Mouse (Mus musculus) sigmoid colon, adult 10 weeks (tissue): ENCODE measurements around the gene Bcl6b. TPM values are rescaled to one million over a fixed set of nuclear protein-coding genes. Genes with fewer than 3 reads are reported as not detected.

Experiments
- polyA plus RNA-seq: library from polyadenylated mRNA; stranded (reverse); fragments of 350-450 nt; fragmentation: Illumina TruSeq; extraction: RNeasy Lipid Tissue Mini Kit (QIAGEN cat#74804); gene quantifications from one replicate; pipeline ENCODE4 v1.2.3, GENCODE M21; 2014; ENCODE audit warnings: low read depth, low replicate concordance

The Bcl6b gene
- polyA plus RNA-seq = 2.3 TPM

GRCm38 (mm10) chr11:70229260-70230010 is at the start of gene Bcl6b:
TSS of gene Bcl6b (minus strand) at chr11:70229798.

GRCm38 (mm10) chr11:70254931-70255531 is 25.4 kb upstream of the Bcl6b start, which contains the start of gene Alox12:
TSS of gene Alox12 (minus strand) at chr11:70255353.

GRCm38 (mm10) chr11:70239541-70240279 is 10.1 kb upstream of the Bcl6b start, which contains the start of the genes Gm21988 and Rnasek:
TSS of gene Gm21988 (minus strand) at chr11:70239830.
TSS of gene Rnasek (minus strand) at chr11:70239842.

GRCm38 (mm10) chr11:70237457-70238167 is 8.0 kb upstream of the Bcl6b start, which contains the start of gene 0610010K14Rik:
TSS of gene 0610010K14Rik (minus strand) at chr11:70237914.

GRCm38 (mm10) chr11:70220731-70221602 is 8.6 kb downstream of the Bcl6b start, which contains the start of gene Slc16a13:
TSS of gene Slc16a13 (minus strand) at chr11:70221064.

GRCm38 (mm10) chr11:70212423-70212822 is 17.2 kb downstream of the Bcl6b start, which contains the start of gene Slc16a11:
TSS of gene Slc16a11 (plus strand) at chr11:70212752.

Other genes starting within 250 kb of the Bcl6b start
- gene Ctdnep1, start 248.6 kb downstream of the Bcl6b start, polyA plus RNA-seq = 55.0 TPM
- gene Elp5, start 247.3 kb downstream of the Bcl6b start, polyA plus RNA-seq = 5.0 TPM
- 508 TPM for gene Gabarap, start 238.7 kb downstream of the Bcl6b start, polyA plus RNA-seq
- 22.4 TPM for gene Phf23, start 234.0 kb downstream of the Bcl6b start, polyA plus RNA-seq
- 0.63 TPM for gene Dvl2, start 229.2 kb downstream of the Bcl6b start, polyA plus RNA-seq
- gene Acadvl, start 214.4 kb downstream of the Bcl6b start, polyA plus RNA-seq = 9.9 TPM
- gene Dlg4, start 212.9 kb downstream of the Bcl6b start, polyA plus RNA-seq = 1.0 TPM
- gene Asgr1, start 175.7 kb downstream of the Bcl6b start, polyA plus RNA-seq = not detected
- not detected for gene Asgr2, start 137.2 kb downstream of the Bcl6b start, polyA plus RNA-seq
- gene Mgl2, start 99.5 kb downstream of the Bcl6b start, polyA plus RNA-seq = 5.0 TPM
- gene Clec10a, start 73.6 kb downstream of the Bcl6b start, polyA plus RNA-seq = 3.1 TPM
- gene Slc16a11, start 17.0 kb downstream of the Bcl6b start, polyA plus RNA-seq = 0.69 TPM
- 3.1 TPM for gene Slc16a13, start 8.7 kb downstream of the Bcl6b start, polyA plus RNA-seq
- 1.8 TPM for gene 0610010K14Rik, start 8.1 kb upstream of the Bcl6b start, polyA plus RNA-seq
- gene Gm21988, start 10.0 kb upstream of the Bcl6b start, polyA plus RNA-seq = 0.69 TPM
- 24.0 TPM for gene Rnasek, start 10.0 kb upstream of the Bcl6b start, polyA plus RNA-seq
- 1.3 TPM for gene Alox12, start 25.6 kb upstream of the Bcl6b start, polyA plus RNA-seq
- not detected for gene Alox12e, start 92.8 kb upstream of the Bcl6b start, polyA plus RNA-seq
- gene Alox15, start 122.2 kb upstream of the Bcl6b start, polyA plus RNA-seq = 5.9 TPM
- gene Pelp1, start 180.2 kb upstream of the Bcl6b start, polyA plus RNA-seq = 6.3 TPM
- 0.47 TPM for gene Arrb2, start 202.8 kb upstream of the Bcl6b start, polyA plus RNA-seq
- gene Med11, start 222.1 kb upstream of the Bcl6b start, polyA plus RNA-seq = 8.1 TPM
- 0.28 TPM for gene Zmynd15, start 229.6 kb upstream of the Bcl6b start, polyA plus RNA-seq
- 12.0 TPM for gene Cxcl16, start 230.2 kb upstream of the Bcl6b start, polyA plus RNA-seq